Mouse (Mus musculus): ENCODE measurements around the gene Kidins220.

The Kidins220 gene

DNA sequence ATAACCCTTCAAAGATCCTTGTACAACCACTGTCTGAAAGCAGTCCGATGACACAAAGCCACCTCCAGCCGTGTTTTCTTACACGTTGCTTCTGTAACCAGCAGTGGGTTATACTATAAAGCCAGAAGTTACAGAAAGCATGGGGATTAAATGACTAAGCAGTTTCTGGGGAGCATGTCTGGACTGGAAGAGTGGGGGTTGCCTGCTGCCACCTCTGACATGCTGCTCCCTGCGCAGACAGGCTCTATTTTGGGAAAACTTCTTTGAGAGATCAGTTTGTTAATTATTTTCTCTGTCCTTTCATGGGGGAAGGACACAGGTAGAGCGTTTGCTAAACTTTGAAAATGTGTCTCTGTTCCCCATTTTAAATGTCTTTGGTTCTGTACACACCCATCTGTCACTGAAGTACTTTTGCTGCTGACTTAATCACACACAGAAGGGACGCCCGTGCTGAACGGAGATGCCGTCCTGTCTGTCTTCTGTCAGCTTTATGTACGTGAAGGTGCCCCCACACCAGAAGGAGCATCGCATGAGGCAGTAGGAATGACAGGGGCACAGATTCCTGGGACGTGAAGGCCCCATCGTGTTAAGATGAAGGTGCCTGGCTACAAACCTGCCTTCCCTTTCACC lies 11.2 kb upstream of the Kidins220 start:
- peak; percentile 26 for DNase-seq (ENCODE audit: low read depth, low spot score)

DNA sequence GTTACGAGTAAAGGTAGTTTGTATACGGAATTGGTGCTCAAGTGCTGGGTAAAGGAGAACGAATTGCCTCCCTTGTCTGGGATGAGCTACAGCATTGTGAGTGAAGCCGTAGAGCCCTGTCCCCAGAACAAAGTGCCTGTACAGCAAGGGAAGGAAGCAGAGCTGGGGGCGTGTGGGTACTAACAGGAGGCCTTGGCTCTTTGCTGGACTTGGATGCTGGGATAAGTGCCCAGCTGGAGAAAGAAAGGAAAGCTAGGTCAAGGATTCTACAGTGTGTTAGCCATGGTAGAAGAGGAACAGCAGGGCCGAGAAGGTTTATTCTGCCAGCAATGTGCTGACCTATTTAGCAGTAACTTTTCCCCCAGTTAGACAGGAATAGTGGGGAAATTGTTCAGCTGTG lies 9.3 kb upstream of the Kidins220 start:
- DNase-seq (ENCODE audit: low read depth, low spot score), result no peak

DNA sequence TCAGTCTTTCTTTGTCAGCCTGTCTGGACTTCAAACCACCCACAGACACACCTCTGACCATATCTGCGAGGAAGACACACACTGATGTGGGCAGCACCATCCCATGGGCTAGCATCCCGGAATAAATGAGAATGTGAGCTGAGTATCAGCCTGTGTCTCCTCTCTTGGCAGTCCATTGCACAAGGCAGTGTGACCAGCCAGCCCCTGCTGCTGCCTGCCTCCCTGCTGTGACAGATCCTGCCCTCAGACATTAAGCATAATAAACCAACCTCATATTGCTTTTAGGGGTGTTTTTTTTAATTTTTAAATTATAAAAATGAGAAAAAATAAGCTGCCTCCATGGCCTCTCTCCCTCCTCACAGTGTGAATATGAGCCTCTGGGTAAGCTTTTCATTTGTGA lies 8.7 kb upstream of the Kidins220 start:
- DNase-seq (ENCODE audit: low read depth, low spot score), result no peak

DNA sequence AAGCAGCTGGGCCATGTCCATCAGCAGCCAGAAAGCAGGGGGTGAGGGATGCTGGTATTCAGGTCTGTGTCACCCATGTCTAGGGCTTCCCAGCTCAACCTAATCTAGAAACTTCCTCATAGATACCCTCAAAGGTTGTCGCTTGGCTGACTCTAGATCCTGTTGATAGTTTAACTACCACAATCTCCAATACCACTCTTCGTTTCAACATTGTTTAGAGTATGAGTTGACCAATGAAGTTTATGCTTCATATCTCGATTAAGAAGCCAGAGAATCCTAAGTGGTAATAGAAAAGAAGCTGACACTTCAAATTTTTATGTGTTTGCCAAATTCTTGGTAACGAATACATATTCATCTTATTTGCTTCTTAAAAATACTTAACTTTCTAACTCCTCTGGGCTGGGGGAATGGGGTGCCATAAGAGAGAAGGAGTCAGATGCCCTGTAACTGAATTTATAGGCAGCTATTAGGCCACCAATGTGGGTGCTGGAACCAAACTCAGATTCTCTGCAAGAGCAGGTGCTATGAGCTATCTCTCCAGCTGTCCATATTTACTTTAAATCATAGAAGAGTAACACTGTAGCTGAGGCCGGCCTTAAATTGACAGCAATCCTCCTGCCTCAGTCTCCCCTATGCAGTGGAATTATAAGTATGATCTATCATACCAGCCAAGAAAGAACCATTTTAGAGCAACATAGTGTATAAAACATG lies 3.1 kb upstream of the Kidins220 start:
- DNase-seq (ENCODE audit: low read depth, low spot score), result no peak

DNA sequence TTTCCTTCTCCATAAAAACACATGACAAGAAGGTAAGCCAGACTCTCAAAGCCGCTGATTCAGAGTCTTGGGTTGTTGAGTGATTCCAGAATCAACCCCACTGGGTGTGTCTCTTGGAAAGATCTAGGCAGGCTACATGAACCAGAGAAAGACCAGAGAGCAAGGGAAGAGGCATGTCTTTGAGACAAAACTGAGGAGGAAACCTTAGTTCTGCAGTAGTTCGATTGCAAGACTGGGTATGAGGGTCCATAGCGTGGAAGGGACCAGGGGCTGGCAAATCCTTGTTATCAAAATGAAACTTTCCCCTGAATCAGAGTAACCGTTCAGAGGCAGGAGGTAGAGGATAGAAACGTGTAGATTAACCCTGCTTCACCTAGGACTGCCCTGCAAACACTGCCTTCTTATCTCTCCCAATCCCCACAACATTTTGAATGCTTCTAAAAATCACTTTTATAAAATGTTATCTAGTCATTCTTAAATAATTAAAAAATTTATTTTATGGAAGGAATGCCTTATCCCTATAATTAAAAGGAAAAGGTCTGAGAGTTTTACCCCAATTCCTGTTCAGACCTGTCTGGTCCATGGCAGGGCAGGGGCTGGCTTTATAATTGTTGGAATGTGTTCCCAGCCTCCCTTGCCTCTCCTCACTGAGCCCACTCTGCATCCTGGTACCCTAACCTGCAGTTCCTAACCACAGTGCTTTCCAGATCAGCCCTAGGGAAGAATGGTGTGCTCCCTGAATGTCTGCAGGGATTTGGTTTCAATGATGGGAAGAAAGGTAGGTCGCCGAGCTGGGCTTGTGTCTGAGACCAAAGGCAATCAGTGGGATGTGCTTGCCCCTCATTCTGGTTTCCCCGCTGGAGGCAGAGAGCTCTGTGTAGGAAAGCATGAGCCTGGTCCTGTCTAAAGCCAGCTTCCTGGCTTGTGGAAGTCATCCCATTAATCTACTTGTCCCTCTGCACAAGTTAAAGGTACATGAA lies 2.1 kb upstream of the Kidins220 start:
- DNase-seq (ENCODE audit: low read depth, low spot score), result no peak

DNA sequence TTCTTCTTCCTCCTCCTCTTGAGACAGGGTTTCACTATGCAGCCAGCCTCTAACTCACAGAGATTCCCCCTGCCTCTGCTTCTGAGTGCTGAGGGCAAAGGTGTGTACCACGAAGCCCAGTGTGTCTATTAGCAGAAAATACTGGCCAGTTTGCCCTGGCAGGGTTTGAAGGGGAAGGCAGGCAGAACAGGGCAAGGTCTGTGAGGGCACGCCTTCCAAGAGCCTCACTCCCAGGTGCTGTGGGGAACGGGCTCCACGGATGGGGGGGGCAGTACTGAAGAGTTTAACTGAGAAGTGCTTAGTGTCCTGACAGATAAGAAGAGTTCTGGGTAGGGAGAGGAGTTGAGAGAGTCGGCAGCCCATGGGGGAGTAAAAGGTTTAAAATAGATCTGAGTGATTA lies 1.1 kb upstream of the Kidins220 start:
- DNase-seq (ENCODE audit: low read depth, low spot score), result no peak

DNA sequence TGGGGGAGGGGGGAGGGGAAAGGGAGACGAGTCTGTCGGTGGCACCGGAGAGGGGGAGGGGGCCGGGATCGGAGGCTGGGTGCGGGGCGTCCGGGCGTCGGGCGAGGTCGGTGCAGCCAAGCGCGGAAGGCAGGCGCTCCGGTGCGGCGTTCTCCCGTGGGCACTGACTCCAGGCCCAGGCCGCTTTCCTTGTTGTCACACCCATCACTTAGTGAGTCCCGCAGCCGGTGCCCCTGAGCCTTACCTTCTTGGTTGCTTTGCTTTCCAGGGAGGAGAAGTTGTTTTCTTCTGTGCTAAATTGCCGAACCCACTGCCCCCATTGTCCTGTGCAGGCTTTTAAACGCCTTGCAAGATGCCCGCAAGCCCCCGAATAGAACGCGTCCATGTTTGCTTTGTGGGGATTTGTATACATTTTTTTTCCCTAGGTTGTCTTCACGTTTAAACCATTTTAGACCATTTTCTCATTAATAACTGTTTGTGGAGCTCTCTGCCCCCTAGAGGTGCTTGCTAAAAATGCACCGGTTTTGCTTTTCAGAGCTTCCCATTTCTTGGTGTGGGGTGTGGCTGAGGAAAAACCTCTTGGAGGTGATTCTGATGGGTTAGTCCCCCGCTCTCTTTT lies 499 bp downstream of the Kidins220 start:
- peak; percentile 83 for DNase-seq (ENCODE audit: low read depth, low spot score)

DNA sequence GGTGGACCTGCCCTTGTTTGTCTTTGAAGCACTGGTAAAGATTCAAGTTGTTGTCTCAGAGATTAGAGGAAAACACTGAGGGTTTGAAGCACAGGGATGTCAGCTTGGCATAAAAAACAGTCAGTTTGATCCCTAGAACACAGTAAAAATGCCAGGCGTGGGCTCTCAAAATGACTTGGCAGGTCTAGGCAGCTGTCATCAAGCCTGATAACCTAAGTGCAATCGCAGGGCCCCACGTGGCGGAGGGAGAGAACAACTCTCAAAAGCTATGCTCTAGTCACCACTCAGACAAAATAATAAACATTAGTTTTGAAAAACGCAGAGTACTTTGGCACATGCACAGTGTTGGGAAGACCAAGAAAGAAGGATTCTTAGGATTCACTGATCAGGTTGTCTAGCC lies 10.5 kb downstream of the Kidins220 start:
- DNase-seq (ENCODE audit: low read depth, low spot score), result no peak

DNA sequence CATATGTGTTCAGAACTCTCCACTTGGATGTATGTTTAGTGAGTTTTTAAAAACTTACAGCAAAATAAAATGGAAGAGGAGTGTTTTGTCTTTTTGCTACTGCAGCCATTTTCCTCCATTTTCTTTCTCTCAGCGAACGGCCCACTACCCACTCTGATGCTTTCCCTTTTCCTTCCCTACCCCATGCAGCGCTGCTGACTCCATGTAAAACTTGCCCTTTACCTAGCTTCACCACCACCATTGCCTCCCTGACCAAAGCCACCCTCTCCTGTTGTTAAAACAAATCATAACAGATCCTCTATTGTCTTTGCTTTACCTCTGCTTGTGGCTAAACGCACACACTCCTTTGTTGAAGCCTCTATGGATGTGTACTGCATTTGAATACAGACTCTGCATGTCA lies 20.6 kb downstream of the Kidins220 start:
- DNase-seq (ENCODE audit: low read depth, low spot score), result no peak

DNA sequence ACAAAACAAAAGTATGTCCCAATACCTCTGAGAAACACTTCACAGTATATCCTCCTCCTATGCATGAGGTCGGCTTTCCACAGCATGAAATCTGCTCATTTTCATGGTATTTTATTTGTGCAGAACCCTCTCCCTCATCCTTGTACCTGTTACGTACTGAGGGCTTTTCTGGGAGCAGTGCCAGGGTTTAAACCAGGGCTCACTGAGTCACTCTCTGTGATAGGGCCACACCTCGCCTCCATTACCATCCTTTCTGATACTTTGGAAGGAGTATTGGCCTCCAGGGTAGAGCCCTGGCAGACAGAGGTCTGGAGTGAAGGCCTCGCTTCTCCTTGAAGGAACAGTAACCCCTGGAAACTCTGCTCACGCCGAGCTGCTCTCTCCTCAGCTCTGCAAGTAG lies 30.6 kb downstream of the Kidins220 start:
- DNase-seq (ENCODE audit: low read depth, low spot score), result no peak

DNA sequence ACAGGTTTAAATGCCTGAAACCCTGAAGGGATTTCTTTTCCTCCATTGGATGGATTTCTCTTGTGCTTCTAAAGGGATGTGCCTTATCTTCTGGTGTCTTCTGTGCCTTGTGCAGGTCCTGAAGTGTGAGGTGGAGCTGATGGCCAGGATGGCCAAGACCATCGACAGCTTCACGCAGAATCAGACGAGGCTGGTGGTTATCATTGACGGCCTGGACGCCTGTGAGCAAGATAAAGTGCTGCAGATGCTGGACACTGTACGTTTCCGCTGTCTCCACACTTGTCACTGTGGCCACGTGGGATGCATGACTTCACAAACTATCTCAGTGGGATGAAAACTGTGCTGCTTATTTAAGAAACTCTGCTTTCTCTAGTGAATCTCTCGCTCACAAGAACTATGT lies 35.2 kb downstream of the Kidins220 start:
- no peak for DNase-seq (ENCODE audit: low read depth, low spot score)

DNA sequence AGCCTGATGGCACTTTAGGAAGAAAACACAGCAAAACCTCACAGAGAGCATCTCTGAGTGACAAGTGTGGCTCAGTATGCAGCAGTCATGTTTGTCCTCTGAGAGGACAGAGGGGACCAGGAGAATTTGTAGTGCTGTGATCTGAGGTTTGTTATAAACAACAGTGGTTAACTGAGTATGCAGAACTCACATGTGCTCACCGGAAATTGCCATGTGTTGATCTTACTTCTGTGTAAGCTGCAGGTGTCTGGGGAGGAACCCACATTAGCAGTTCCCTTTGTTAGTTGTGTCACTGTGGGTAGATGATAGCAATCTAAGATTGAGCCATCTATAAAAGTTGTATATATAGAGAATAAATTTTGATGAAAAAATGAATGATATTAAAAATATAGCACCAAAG lies 35.7 kb downstream of the Kidins220 start:
- no peak for DNase-seq (ENCODE audit: low read depth, low spot score)

DNA sequence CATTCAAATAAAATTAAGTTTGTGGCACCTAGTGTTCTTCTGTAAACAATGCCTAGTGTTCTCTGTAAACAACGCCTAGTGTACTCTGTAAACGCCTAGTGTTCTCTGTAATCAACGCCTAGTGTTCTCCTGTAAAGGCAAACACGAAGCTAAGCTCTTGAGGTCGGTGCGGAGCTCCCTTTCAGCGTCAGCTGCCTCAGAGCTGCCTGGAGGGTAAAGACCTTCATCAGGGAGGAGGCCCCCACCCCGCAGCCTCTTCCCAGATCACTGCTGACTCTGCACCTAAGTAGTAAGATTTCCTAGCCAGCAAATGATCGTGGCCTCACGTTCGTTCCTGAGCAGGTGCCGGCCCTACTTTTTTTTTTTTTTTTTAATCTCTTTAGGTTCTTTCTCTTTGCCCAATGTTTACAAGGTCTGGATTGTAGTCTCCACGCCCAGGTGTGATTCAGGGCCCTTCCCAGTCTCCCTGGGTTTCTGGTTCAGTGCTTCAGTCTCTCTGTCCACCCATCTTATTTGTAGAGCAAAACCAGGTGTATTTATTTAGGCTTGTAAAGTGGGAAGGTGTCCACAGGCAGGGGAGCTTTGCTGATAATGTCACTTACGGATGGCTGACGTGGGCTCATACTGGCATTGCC lies 37.1 kb downstream of the Kidins220 start:
- no peak for DNase-seq (ENCODE audit: low read depth, low spot score)

DNA sequence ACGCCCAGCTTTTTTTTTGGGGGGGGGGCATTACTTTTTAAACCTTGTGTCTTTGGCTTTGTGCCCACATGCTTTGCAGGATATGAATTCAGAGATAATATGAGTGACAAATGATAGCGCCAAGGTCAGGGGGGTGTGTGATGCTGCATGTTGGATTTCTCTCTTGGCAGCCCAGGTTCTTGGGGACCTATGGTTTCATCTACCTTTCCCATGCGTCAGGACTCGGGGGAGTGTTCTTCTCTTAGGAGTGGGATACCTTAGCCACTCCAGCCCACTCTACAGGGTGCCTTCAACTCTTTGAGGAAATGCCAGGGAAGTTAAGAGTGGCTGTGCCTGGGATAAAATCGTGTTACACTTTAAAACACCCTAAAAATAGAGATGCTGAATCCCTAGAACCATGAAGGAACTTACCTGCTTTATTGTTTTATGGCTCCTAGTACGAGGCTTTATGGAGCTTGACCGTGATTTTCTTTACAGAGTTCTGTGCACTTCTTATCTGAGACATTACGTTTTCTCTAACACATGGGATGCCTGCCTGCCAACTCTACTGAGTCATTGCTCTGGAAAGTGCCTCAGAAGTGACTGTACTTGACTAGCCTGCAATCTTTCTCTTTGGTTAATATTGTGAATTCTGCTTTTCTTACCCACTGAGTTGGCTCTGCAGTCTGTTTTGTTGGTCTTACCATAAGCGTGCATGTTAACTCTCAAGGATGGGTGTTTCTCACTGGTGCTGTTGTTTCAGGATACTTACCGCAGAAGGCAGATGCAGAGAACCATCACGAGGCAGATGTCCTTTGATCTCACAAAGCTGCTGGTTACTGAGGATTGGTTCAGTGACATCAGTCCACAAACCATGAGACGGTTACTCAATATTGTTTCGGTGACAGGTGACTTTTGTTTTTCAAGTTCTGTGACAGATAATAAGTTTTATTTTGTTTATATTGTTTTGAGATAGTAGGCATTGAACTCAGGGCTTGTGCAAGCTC lies 38.1 kb downstream of the Kidins220 start:
- DNase-seq (ENCODE audit: low read depth, low spot score), result no peak

DNA sequence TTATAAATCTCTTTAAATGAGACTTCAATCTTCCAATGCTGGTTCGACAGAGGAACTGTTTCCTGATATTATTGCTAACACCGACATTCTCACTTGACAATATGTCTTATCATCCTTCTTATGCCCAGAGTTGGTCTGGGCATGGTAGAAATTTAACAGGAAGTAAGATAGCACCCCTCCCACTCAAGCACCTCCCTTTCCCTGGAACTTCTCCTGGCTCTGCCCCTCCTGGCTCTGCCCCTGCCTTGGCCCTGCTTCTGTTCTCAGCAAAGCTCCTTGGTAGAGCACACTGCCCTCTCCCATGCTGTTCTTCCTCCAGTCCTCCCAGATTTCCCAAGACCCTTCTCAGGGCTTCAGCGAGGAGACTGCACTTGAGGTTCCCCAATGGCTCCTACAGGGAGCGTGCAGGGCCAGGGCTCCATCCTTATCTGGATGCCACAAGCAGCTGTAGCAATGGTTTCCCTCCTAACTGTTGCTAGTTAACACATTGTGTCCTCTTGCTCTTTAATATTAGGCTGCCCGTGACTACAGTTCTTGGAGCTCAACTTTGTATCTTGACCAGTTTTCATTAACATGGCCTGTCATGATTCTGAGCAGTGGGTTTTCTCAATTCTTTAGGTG lies 39.7 kb downstream of the Kidins220 start:
- DNase-seq (ENCODE audit: low read depth, low spot score), result no peak

DNA sequence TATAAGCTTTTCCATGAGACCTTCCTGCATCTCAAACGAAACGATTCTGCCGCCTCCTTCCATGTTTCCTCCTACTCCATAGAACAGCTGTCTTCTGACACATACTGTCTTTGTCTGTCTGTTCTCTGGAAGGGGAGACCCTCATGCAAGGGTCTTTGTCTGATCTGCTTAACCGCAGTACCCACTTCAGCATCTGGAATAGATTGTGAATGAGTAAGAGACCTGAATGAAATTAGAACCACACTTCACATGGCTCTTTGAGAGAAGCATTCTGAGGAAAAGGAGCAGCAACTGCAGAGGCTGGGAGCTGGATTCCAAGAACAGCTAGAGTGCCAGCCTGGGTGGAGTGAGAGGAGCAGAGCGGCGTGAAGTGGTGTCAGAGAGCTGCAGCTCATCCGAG lies 40.2 kb downstream of the Kidins220 start:
- DNase-seq (ENCODE audit: low read depth, low spot score), result no peak

DNA sequence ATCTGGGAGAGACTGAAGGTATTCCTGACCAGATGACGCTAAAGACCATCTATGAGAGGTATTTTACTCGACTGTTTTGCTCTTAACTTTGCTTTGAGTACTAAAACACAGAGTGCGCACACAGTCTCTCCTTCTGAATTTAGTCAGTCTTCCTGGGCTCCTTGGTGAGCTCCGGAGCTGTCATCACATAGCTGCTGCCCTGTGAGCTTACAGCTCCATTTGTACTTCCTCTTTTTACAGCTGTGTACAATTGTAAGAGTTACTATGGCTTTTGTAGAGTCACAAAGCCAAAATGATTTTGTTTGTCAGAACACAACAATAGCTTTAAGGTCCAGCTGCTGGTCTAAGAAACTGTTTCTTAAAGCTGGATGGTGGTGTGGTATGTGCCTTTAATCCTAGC lies 42.3 kb downstream of the Kidins220 start:
- DNase-seq (ENCODE audit: low read depth, low spot score), result peak; percentile 46

DNA sequence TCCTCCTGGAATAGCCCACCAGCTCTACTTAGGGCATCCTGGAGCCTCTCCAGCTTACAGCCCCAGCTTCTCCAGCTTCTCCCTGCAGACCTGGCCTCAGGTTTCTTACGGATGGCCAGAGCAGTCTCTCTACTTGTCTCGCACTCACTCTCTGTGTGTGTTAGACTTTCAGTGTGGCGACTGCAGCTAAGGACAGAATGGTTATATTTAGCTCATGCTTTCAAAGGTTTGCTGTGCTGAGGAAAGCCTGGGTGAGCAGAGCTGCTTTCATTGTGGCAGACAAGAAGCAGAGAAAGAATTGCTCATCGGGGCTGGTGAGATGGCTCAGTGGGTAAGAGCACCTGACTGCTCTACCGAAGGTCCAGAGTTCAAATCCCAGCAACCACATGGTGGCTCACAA lies 46.3 kb downstream of the Kidins220 start:
- DNase-seq (ENCODE audit: low read depth, low spot score), result no peak

DNA sequence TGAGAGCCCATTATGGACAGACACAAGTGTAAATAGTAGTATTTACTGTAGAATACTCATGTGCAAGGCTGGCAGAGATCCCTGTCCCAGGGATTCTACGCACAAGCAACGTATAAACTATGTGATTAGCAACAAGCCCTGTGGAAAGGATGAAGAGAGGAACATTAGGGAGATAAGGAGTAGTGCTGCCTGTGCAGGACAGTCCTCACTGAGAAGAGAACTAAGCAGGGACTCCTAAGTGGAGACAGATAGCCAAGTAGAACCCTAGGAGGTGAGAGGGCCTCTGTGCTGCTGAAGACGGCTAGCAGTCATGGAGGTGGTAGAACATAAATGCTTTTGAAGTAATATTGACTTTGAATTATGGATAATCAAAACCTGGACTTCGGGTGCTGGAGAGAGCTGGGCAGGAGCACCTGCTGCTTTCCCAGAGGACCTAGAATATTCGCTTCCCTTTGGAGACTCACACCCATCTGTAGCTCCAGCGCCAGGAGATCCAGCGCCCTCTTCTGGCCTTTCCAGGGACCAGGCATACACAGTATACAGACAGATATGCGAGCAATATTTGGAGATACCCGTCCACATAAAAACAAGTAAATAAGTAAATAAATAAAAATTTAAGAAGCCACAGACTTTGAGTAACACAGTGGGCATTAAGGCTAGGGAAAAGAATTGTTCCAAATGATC lies 50.3 kb downstream of the Kidins220 start:
- no peak for DNase-seq (ENCODE audit: low read depth, low spot score)

Data from A20 (cell line).